Mouse (Mus musculus) lung, postnatal 0 days (tissue): ENCODE measurements around the gene Igf2bp2. TPM values are rescaled to one million over a fixed set of nuclear protein-coding genes. Genes with fewer than 3 reads are reported as not detected.

Source experiments
- ATAC-seq: fragments of 200-750 bp; cut with Nextera tagmentation; 2 replicates; pipeline ENCODE4 v1.8.0; 2017; ENCODE audit warnings: moderate library complexity
- DNase-seq: peaks from one replicate; pipeline ENCODE4 v3.0.0-alpha.2; 2016; ENCODE audit warnings: low spot score
- H3K27ac ChIP-seq: fragments of 300-500 bp; sonication (generic); 2 replicates; pipeline ENCODE4 v1.5.1; 2014; ENCODE audit warnings: antibody characterized with exemption, mild to moderate bottlenecking, low read length, mixed read lengths
- H3K27me3 ChIP-seq: fragments of 300-500 bp; sonication (generic); replicated peaks from 2 replicates; pipeline ENCODE4 v1.6.1; 2014; ENCODE audit warnings: low read length, mixed read lengths; ENCODE audit not compliant: insufficient read depth
- H3K36me3 ChIP-seq: fragments of 300-500 bp; sonication (generic); 2 replicates; pipeline ENCODE4 v1.6.1; 2014; ENCODE audit warnings: low read length, mixed read lengths; ENCODE audit not compliant: insufficient read depth
- H3K4me1 ChIP-seq: fragments of 300-500 bp; sonication (generic); 2 replicates; pipeline ENCODE4 v1.6.1; 2014; ENCODE audit warnings: antibody characterized with exemption, low read depth, low read length, mixed read lengths; ENCODE audit not compliant: insufficient read depth
- H3K4me2 ChIP-seq: fragments of 300-500 bp; sonication (generic); replicated peaks from 2 replicates; pipeline ENCODE4 v1.6.1; 2014; ENCODE audit warnings: low read depth, mild to moderate bottlenecking, low read length, moderate library complexity, mixed read lengths
- H3K4me3 ChIP-seq: fragments of 300-500 bp; sonication (generic); 2 replicates; pipeline ENCODE4 v1.5.1; 2014; ENCODE audit warnings: low read depth, low read length
- H3K9ac ChIP-seq: fragments of 300-500 bp; sonication (generic); replicated peaks from 2 replicates; pipeline ENCODE4 v1.6.1; 2014; ENCODE audit warnings: low read depth, mild to moderate bottlenecking
- H3K9me3 ChIP-seq: fragments of 300-500 bp; sonication (generic); 2 replicates; pipeline ENCODE4 v1.6.1; 2016; ENCODE audit warnings: low read length, mixed read lengths
- CTCF ChIP-seq: IDR thresholded peaks from 2 replicates; pipeline ENCODE4 v1.5.1; 2016; ENCODE audit warnings: antibody characterized with exemption, mild to moderate bottlenecking
- EP300 ChIP-seq: IDR thresholded peaks from 2 replicates; pipeline ENCODE4 v1.6.1; 2016; ENCODE audit warnings: antibody characterized with exemption, mild to moderate bottlenecking, control low read depth
- WGBS: fragments of 180-500 bp; shearing (Covaris S2); extraction: QIAGEN DNeasy Blood & Tissue Kit; methylation state at CpG from one replicate; pipeline ENCODE4 v1.1.7; 2014; 5-methylcytosine and 5-hydroxymethylcytosine counted together
- polyA plus RNA-seq: library from polyadenylated mRNA; unstranded; fragments of >200 nt; fragmentation: Nextera tagmentation; extraction: Ambion mirVana; gene quantifications from 2 replicates; pipeline ENCODE4 v1.2.1, GENCODE M21; 2015

Igf2bp2 gene
- polyA plus RNA-seq, 1 experiment from 2014 or later, result 22.2 TPM

DNA sequence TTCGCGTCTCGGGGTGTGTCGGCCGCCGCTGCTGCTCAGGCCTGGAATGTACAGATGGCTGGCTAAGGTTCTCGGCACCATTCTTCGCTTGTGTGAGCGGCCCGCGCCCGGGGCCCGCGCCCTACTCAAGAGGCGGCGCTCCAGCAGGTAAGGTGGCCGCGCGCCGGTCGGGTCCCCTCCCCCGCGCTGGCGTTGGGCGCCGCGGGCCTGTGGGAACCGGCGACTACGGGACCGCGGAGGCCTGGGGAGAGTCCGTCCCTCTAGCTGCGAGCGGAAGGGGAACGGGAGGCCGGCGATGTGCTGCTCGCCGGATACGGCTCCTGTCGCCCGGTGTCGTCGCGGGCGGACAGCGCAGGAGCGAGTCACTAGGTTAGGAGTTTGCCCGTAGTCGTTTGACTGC, 153.5 kb downstream of the Igf2bp2 start:
- TF ChIP-seq EP300 (no peak), CTCF (no peak)
- ATAC-seq (peak; percentile 59), DNase-seq (no peak)
- H3K4me3 ChIP-seq, result peak overlapping the region; percentile 98
- 4% methylated on average over 42 of the region's 51 CpGs for WGBS
- no peaks in the 10 kb centered on the region for H3K36me3 ChIP-seq
- peak overlapping the region; percentile 91 for H3K27ac ChIP-seq
- H3K27me3 ChIP-seq, result no peaks in the 10 kb centered on the region
- peak overlapping the region; percentile 61 for H3K4me2 ChIP-seq
- peak overlapping the region; percentile 91 for H3K9ac ChIP-seq
- no peaks in the 10 kb centered on the region for H3K4me1 ChIP-seq
- no peaks in the 10 kb centered on the region for H3K9me3 ChIP-seq

DNA sequence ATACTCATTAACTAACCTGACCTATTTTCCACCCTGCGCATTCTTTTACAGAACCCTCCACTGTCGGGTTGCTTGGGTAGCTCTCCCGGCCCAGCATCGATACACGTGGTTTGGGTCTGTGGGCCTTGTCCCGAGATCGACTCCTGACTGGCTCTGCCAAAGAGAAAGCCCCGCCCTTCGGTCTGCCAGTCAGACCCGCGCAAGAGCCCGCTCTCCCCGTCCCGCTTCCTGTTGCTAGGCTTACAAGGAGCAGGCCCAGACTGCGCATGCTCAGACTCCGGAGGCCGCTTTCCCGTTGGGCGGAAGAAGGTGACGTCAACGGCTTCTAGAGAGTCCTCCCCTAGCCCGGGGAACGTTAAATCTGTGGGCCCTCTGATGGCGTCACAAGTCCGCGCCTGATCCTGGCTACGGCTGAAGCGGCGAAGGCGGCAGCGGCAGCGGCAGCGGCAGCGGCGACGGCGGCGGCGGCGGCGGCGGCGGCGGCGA, 154.0 kb downstream of the Igf2bp2 start, which contains the start of gene Senp2:
Gene Senp2, plus strand, starts transcription at position 386 of the 486 bp plus-strand sequence.
- Histone ChIP-seq H3K4me3 (peak within 1 kb of the TSS; percentile 98), H3K9ac (peak within 1 kb of the TSS; percentile 91), H3K9me3 (no peaks in the 10 kb centered on the region), H3K4me1 (no peaks in the 10 kb centered on the region), H3K27me3 (no peaks in the 10 kb centered on the region), H3K36me3 (no peaks in the 10 kb centered on the region), H3K27ac (peak within 1 kb of the TSS; percentile 91), H3K4me2 (peak within 1 kb of the TSS; percentile 61)
- 2% methylated on average over 28 of the region's 45 CpGs for WGBS
- DNase-seq (peak; percentile 100), ATAC-seq (peak; percentile 98)
- TF ChIP-seq CTCF, result no peak
- no peak for TF ChIP-seq EP300

Other genes with a start within 250 kb of the Igf2bp2 start
- 33.6 and 40.6 TPM in 2 replicates for gene Tmem41a, start 215.7 kb downstream of the Igf2bp2 start, polyA plus RNA-seq
- 30.4 and 31.0 TPM in 2 replicates for gene Liph, start 167.6 kb downstream of the Igf2bp2 start, polyA plus RNA-seq
- 29.6 and 30.2 TPM in 2 replicates for gene Senp2, start 153.8 kb downstream of the Igf2bp2 start, polyA plus RNA-seq
- 127 and 145 TPM in 2 replicates for gene Tra2b, start 102.7 kb upstream of the Igf2bp2 start, polyA plus RNA-seq